Mouse (Mus musculus) E14TG2a.4 (cell line): ENCODE measurements at regions not wholly inside any gene's neighbourhood (a gene's known extent, or its start where the extent isn't known, plus 50 kb on each side); places are given as distances from the start of the nearest gene placed in this dataset.

Source experiments
- CTCF ChIP-seq: conservative IDR thresholded peaks from 2 replicates; pipeline ENCODE4 v1.5.1; 2014; ENCODE audit warnings: low read length
- NANOG ChIP-seq: IDR thresholded peaks from 2 replicates; pipeline ENCODE4 v1.6.1; 2014; ENCODE audit warnings: borderline replicate concordance, low read length, mixed read lengths
- POU5F1 ChIP-seq: IDR thresholded peaks from 2 replicates; pipeline ENCODE4 v1.6.1; 2014; ENCODE audit warnings: low read length, borderline replicate concordance

DNA sequence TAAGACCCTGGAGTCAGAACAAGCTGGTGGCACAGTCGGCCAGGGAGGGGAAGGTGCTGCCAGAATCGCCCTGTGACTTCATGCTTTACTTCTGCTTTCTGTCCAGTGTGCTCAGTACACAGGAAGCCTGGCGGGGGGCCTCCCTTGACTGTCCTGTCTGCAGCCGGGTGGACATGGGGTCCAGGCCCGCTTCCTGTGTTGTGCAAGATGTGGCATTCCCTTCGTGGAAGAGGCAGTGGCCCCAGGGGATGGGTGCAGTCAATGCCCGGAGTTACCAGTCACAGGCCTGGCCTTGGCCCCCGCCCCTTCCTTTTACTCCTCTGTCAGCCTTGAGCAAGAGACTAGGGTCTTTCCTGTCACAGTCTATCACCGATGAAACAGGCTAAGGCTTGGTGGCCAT, 64.3 kb upstream of the Tmem189 start:
- TF ChIP-seq POU5F1 (no peak), CTCF (no peak), NANOG (no peak)
